Mouse (Mus musculus) megakaryocyte, embryonic 14.5 days (primary cell): ENCODE data around the gene Klhdc4.

ENCODE experiments used
- FLI1 ChIP-seq: IDR thresholded peaks from 2 replicates; pipeline ENCODE4 v1.6.1; 2012; ENCODE audit warnings: low read length, inconsistent platforms, mixed read lengths
- GATA1 ChIP-seq: IDR thresholded peaks from 3 replicates; pipeline ENCODE4 v1.6.1; 2012; ENCODE audit warnings: mixed read lengths, low read length, inconsistent platforms, borderline replicate concordance

GRCm38 (mm10) chr8:121850018-121850417 is 20.6 kb upstream of the Klhdc4 start:
- TF ChIP-seq FLI1 (no peak), GATA1 (no peak)
